Mouse (Mus musculus): ENCODE results near the gene Cyp2c70.
A peak's percentile ranks its signal among the peaks of the same experiment; 100 is the strongest.
"Not testable (repeated sequence)": the region's sequence is repeated elsewhere in the genome, so short reads cannot be mapped to it uniquely, and the experiment has no call there.

Gene Cyp2c70

GRCm38 (mm10) chr19:40187160-40187559 lies at the start of gene Cyp2c70:
Gene Cyp2c70 (minus strand): TSS chr19:40187333.
- DNase-seq: no peak

DNA sequence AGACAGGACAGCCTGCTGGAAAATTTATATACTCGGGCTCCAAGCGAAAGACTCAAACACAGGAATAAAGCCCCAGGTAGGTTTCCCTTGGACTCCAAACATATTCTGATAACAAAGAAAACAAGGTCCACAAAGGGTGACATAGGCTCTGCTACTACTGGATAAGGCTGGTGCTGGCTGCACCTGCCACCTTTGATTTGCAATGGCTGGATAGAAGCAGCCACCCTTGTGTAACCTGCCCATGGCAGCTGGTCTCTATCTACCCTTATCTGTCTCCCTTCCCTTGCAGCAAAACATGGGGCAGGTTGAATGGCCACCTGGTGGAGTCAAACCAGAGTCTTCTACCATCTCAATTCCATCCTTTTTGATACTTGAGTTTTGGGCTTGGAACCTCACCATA lies 45.4 kb upstream of the Cyp2c70 start:
- DNase-seq: no peak

GRCm38 (mm10) chr19:40231825-40232541 lies 44.9 kb upstream of the Cyp2c70 start:
- DNase-seq: no peak

DNA sequence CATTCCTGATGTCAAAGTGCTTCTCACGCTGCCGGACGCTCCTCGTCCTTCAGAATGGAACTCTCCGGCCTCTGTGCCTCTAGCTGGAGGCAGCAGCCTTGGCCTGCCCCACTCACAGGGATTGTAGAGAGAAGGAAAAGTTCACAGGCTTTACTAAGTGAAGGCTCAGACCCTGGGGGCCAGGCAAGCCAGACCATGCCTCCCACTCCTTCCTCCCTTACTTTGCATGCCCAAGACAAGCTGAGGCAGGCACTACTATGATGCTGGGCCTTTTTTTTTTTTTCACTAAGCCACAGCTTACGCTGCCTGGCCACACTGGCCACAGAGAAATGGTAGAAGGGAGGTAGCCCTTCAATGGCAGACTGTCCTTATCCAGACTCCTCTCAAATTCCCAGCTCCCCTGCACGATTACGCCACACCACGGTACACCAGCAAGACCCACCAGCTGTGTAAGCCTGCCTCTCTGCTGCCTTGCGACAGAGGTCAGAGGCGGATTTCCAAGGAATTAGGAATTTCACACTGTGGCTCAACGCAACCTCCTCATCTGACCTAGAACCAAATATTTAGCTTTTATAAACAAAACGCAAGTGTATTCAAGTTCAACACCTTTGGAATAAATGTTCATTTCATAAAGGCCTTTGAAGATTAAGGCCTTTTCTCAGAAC lies 44.1 kb upstream of the Cyp2c70 start:
- no peak for DNase-seq

DNA sequence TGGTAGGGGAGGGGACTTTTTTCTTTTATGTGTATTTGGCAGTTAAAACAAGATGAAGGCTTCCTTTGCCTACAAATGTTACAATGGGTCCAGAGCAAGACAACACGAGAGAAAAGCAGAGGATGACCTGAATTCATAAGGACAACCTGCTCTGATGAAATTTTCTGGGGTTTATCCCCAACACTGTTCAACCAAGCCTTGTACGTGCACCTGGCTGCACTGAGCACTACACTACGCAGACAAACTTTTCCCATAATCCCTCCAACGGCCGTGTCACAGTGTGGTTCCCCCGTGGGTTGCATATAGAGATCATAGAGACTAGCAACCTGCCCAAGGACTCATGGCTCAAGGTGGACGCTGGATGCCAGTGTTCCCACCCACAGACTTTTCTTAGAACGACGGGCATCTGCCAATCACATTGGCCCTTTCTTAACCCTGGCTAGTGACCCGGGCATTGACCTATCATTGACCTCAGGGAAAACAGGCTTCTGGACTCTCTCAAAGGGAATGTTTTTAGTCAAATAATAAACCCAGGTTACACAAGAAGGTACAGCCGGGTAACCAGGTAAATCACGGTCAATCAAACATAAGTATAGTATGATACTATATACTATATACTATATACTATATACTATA lies 39.5 kb upstream of the Cyp2c70 start:
- DNase-seq: no peak

DNA sequence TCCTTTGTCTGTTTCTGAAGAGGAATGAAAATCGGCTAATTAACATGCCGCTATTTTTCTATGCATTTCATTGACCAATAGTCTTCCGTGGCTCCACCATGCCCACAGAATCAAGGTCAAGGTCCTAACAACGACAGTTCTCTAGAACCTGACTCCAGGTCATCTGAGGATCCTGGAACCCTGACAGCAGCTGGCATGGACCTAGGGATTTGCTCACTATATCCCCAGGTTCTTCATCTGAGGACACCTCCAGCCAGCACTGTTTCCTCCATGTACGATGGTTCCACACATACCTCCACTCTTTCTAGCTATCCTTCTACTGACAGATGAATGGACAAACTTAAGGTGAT lies 38.6 kb upstream of the Cyp2c70 start:
- DNase-seq: no peak

DNA sequence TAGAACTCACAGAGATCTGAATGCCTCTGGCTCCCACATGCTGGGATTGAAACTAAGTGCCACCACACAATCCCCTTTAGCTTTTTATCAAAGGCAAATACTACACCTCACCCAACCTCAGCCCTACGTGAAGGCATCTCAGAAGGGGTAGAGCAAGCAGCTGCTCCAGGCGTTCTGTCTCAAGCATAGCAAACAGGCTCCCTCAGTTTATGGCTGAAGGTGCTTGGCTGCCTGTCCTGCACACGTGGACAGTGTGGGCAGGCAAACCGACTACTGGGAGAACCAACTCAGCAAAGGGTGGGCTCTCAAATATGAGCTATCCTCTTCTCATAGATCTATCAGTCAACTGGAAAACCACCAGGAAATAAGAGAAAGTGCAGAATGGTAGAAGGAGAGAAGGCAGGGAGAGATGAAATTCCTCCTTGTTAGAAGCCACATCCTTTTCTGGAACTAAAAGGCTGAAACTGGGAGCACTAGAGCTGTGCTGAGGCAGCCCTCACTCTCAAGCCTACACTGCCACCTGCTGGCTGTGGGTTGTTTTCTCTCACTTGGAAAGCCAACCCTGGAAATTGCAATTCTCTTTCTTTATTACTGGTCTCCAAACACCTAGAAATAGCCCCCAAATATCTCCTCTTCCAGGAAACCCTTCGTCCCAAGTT lies 38.1 kb upstream of the Cyp2c70 start:
- peak; percentile 58 for DNase-seq

DNA sequence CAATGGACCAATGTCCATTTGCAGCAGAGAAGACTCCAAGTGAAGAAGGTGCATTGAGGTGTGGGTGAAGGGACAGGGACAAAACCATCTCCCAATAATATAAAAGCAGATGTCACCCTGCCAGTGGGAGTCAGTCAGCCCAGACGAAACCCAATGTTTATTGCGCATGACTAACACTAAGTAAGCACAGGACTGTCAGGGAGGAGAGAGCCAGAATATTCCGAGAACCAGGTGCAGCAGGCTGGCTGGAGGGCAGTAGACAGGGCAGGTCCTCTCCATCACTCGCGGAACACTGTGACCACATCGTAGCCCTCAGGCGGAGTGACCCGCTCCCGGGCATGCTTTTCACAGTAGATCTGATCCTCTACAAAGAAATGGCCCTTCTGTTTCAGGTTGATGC lies 35.2 kb upstream of the Cyp2c70 start:
- DNase-seq: not testable (repeated sequence)

DNA sequence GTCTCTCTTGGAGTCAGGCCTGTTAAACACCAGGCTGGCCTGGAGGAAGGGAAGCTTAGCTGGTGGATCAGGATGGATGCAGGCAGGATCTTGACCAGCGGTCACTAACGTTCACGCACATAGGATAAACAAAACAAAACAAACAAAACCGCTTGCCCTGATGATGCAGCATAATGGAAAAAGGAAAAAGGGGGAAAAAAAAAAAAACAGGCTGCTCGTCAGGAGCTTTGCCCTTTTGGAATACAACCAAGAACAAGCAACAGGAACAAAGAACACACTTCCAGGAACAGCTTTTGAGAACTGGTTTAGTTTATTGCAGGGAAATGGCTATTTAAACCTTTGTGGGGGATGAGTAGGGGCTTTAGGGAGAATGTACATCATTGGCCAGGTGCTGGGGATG lies 33.7 kb upstream of the Cyp2c70 start:
- no peak for DNase-seq

DNA sequence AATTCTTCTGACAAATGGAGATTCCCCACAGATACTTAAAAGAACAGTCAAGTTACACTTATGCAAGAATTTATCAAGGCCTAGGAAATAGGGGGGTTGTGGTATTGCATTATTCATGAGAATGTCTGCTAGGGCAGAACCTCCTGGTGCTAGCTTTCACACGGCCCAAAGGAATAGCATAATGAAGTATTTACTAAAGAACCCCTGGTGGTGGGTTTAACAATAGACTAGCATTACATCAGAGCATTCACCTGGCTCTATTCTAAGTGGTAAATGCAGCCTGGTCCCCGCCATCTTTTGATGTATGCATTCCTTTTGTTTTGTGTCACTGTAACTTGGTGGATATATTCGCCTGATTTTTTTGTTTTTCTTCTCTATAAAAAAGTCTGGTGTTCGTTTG lies 15.8 kb upstream of the Cyp2c70 start:
- not testable (repeated sequence) for DNase-seq

DNA sequence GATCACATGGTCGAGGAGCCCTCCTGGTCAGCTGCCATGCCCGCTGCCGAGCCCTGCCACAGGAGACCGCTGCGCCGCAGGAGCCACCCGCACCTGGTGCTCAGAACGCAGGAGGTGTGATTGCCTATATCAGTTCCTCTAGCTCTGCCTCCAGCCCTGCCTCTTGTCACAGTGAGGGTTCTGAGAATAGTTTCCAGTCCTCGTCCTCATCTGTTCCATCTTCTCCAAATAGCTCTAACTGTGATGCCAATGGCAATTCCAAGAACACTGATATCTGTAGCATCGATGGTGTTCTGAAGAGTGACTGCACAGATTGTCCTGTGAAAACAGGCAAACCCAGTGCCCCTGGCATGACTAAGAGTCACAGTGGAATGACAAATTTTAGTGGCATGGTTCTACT lies 3.5 kb upstream of the Cyp2c70 start:
- DNase-seq: no peak

- no peak for DNase-seq
Observed at GRCm38 (mm10) chr19:40183600-40183999, 3.5 kb downstream of the Cyp2c70 start.

- DNase-seq: no peak
Observed at GRCm38 (mm10) chr19:40178311-40178710, 8.8 kb downstream of the Cyp2c70 start.

- not testable (repeated sequence) for DNase-seq
Observed at GRCm38 (mm10) chr19:40168391-40168790, 18.7 kb downstream of the Cyp2c70 start.

- DNase-seq: not testable (repeated sequence)
Observed at GRCm38 (mm10) chr19:40126996-40127395, 60.1 kb downstream of the Cyp2c70 start.

- DNase-seq: not testable (repeated sequence)
Observed at GRCm38 (mm10) chr19:40125165-40125564, 62.0 kb downstream of the Cyp2c70 start.

GRCm38 (mm10) chr19:40119624-40120023 lies 67.5 kb downstream of the Cyp2c70 start:
- DNase-seq: not testable (repeated sequence)
